Mouse (Mus musculus) embryonic facial prominence, embryonic 14.5 days (tissue): ENCODE measurements at regions not wholly inside any gene's neighbourhood (a gene's known extent, or its start where the extent isn't known, plus 50 kb on each side); places are given as distances from the start of the nearest gene placed in this dataset.
A peak's percentile ranks its signal among the peaks of the same experiment; 100 is the strongest.

Source experiments
- ATAC-seq: fragments of 200-750 bp; cut with Nextera tagmentation; 2 replicates; pipeline ENCODE4 v1.8.0; 2017; ENCODE audit warnings: low read depth, moderate number of reproducible peaks, moderate TSS enrichment
- DNase-seq: peaks from one replicate; pipeline ENCODE4 v3.0.0-alpha.2; 2015; ENCODE audit warnings: low spot score
- H3K27ac ChIP-seq: fragments of 300-500 bp; sonication (generic); replicated peaks from 2 replicates; pipeline ENCODE4 v1.5.1; 2014; ENCODE audit warnings: low read depth, mild to moderate bottlenecking, low read length, moderate library complexity
- H3K27me3 ChIP-seq: fragments of 300-500 bp; sonication (generic); replicated peaks from 2 replicates; pipeline ENCODE4 v1.6.1; 2014; ENCODE audit warnings: low read length; ENCODE audit not compliant: control insufficient read depth, insufficient read depth
- H3K36me3 ChIP-seq: fragments of 300-500 bp; sonication (generic); 2 replicates; pipeline ENCODE4 v1.6.1; 2014; ENCODE audit warnings: low read length, mixed read lengths; ENCODE audit not compliant: control insufficient read depth, insufficient read depth
- H3K4me1 ChIP-seq: fragments of 300-500 bp; sonication (generic); 2 replicates; pipeline ENCODE4 v1.6.1; 2014; ENCODE audit warnings: antibody characterized with exemption, low read length; ENCODE audit not compliant: control insufficient read depth, insufficient read depth
- H3K4me2 ChIP-seq: fragments of 300-500 bp; sonication (generic); 2 replicates; pipeline ENCODE4 v1.6.1; 2014; ENCODE audit warnings: low read depth, mild to moderate bottlenecking, low read length, moderate library complexity, mixed read lengths
- H3K4me3 ChIP-seq: fragments of 300-500 bp; sonication (generic); 2 replicates; pipeline ENCODE4 v1.5.1; 2014; ENCODE audit warnings: low read depth, mild to moderate bottlenecking, low read length
- H3K9ac ChIP-seq: fragments of 300-500 bp; sonication (generic); 2 replicates; pipeline ENCODE4 v1.6.1; 2014; ENCODE audit warnings: low read depth, mild to moderate bottlenecking, low read length, moderate library complexity, mixed read lengths
- H3K9me3 ChIP-seq: fragments of 300-500 bp; sonication (generic); 2 replicates; pipeline ENCODE4 v1.6.1; 2016; ENCODE audit warnings: low read length; ENCODE audit not compliant: control insufficient read depth
- WGBS: fragments of 180-500 bp; shearing (Covaris S2); extraction: QIAGEN DNeasy Blood & Tissue Kit; methylation state at CpG from one replicate; pipeline ENCODE4 v1.1.7; 2014; 5-methylcytosine and 5-hydroxymethylcytosine counted together

DNA sequence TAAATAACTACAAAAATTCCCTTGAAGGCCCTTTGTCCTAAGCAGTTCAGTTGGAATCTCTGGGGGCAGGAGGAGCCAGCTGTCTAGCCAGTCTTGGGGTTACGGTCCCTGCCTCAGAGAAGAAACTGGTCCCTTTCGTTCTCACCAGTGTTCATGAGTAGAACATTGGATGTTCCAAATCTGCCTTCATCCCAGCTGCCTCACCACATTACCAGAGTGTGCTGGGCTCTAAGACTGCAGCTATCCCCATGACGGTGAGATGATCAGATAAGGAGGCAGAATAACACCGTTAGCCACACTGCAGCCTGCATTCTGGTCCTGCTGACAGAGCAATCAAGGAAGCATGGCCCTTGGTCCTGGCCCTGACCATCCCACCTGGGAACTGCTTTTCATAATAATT, 279.3 kb downstream of the Qk start:
- DNase-seq (no peak), ATAC-seq (no peak)
- H3K36me3 ChIP-seq = no peaks in the 10 kb centered on the region
- no peak overlapping the region for H3K27ac ChIP-seq
- no peak overlapping the region for H3K9ac ChIP-seq
- H3K4me3 ChIP-seq = no peak overlapping the region
- H3K9me3 ChIP-seq = no peaks in the 10 kb centered on the region
- no peak overlapping the region for H3K4me2 ChIP-seq
- no peaks in the 10 kb centered on the region for H3K27me3 ChIP-seq
- no peaks in the 10 kb centered on the region for H3K4me1 ChIP-seq
- 62% methylated on average over 4 of the region's 4 CpGs for WGBS

DNA sequence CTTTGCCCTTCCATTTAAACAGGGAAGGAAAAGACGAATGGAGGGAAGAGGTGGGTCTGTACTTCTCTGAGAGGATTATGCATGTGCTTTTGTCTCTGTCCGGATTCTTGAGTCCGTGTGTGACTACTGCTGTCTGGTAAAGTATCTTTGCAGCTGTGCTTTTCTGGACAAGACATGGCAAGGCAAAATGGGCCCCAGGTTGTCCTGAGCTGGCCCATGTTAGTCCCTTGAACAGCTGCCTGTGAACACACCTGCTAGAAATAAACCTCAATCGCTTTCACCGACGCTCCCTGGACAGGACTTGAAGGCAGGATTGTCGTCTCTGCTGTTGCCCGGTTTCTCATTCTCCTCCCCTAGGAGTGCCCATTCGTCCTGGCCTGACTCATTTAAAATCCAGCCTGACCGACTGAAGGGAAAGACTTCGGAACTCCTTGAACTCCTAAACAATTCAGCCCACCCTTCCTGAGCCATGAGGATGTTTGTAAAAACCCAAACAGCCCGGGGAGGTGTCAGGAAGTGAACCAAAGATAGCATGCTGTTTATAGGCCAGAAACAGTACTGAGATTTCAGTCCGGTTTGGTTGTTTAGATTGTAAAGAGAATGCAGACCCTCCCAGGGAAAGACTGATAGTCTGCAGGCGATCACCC, 281.7 kb downstream of the Qk start:
- WGBS = 53% methylated on average over 14 of the region's 14 CpGs
- Histone ChIP-seq H3K9me3 (no peaks in the 10 kb centered on the region), H3K9ac (no peak overlapping the region), H3K27ac (no peak overlapping the region), H3K27me3 (no peaks in the 10 kb centered on the region), H3K4me3 (no peak overlapping the region), H3K4me2 (no peak overlapping the region), H3K36me3 (no peaks in the 10 kb centered on the region), H3K4me1 (no peaks in the 10 kb centered on the region)
- ATAC-seq (no peak), DNase-seq (peak; percentile 29)

DNA sequence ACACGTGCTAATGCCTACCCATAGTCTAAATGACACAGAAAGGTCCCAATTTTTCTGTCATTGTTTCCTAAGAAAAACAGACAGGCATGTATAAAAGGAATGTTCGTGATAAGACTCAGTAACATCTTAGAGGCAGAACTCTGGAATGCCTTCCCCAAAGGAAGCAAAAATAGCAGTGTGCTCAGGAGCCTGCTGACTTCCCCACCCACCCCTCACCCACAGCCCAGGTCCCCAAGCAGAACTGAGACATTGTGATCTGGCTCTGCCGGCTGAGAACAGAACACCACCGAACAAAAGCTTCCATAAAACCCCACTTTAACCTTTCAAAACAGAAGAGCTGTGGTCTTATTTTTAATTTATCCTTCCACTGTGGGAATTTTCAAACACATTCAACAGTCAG, 286.1 kb downstream of the Qk start:
- no peak overlapping the region for H3K27ac ChIP-seq
- ATAC-seq (no peak), DNase-seq (no peak)
- H3K36me3 ChIP-seq = no peaks in the 10 kb centered on the region
- H3K9me3 ChIP-seq = no peaks in the 10 kb centered on the region
- WGBS = 64% methylated on average over 4 of the region's 4 CpGs
- H3K9ac ChIP-seq = no peak overlapping the region
- H3K27me3 ChIP-seq = no peaks in the 10 kb centered on the region
- no peak overlapping the region for H3K4me2 ChIP-seq
- no peak overlapping the region for H3K4me3 ChIP-seq
- H3K4me1 ChIP-seq = no peaks in the 10 kb centered on the region

DNA sequence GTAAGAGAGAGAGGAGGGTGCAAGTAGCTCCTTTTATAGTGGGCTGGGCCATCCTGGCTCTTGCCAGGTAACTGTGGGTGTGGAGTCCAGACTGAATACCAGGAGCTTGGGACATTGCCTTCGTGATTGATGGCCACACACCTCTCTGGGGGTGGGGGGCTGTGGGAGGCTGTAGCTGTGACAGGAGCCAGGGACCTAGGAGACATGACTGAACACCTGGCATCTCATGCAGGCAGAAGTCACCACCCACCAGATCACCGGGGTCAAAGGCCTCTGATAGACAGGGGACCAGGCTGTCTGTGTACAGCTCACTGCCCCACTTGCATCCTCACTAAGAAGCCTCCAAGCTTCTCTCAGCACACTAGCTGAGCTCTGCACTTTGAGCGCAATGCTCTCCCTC, 288.6 kb downstream of the Qk start:
- Histone ChIP-seq H3K27ac (no peak overlapping the region), H3K9me3 (no peaks in the 10 kb centered on the region), H3K27me3 (no peaks in the 10 kb centered on the region), H3K9ac (no peak overlapping the region), H3K4me3 (no peak overlapping the region), H3K36me3 (no peaks in the 10 kb centered on the region), H3K4me1 (no peaks in the 10 kb centered on the region), H3K4me2 (no peak overlapping the region)
- 79% methylated on average over 2 of the region's 3 CpGs for WGBS
- DNase-seq = no peak
- no peak for ATAC-seq

DNA sequence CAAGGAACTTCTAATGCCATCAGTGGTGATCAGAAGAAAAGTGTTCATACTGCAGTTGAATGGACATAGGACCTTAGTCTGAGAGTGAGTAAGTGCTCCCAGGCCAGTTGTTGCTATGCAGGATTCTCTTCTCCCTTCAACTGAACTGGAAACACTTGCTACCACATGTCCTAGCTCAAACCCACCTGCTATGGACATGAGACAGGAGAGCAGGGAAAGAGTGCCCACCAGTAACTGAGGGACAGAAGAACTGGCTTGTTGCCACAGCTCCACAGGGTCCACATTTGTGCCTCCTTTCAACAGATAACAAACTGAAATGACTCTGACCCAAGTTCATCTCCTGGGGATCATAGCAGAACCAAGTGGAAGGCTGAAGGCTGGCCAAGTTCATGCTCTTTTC, 292.9 kb downstream of the Qk start:
- Histone ChIP-seq H3K4me1 (0 out of 2 replicates have a peak, but pooled peaks cover 4% of the 10 kb centered on the region), H3K36me3 (no peaks in the 10 kb centered on the region), H3K9ac (no peak overlapping the region), H3K4me3 (no peak overlapping the region), H3K27ac (no peak overlapping the region), H3K9me3 (no peaks in the 10 kb centered on the region), H3K4me2 (no peak overlapping the region), H3K27me3 (no peaks in the 10 kb centered on the region)
- no peak for DNase-seq
- ATAC-seq = no peak

DNA sequence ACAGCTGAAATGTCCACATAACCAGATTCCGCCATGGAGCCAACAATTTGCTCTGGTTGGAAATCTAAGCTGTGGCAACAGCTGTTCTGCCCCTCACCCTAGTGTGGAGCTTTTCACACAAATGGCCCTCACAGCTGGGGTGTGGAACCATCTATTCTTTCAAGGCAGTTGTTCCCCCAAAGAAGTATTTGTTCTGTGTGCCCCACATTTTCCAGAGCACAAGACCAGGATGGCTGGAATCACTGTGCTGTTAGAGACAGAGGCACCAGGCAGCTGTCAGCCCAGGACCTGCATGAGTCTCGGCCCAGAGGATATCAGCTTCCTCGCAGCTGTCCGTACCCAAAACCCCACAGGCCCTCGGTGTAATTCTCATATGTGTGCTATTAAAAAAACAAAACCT, 294.4 kb downstream of the Qk start:
- H3K4me1 ChIP-seq = 0 out of 2 replicates have a peak, but pooled peaks cover 4% of the 10 kb centered on the region
- peak; percentile 95 for ATAC-seq
- DNase-seq = peak; percentile 84
- H3K27me3 ChIP-seq = no peaks in the 10 kb centered on the region
- no peaks in the 10 kb centered on the region for H3K9me3 ChIP-seq
- H3K36me3 ChIP-seq = no peaks in the 10 kb centered on the region
- no peak overlapping the region for H3K9ac ChIP-seq
- no peak overlapping the region for H3K4me2 ChIP-seq
- 54% methylated on average over 5 of the region's 5 CpGs for WGBS
- no peak overlapping the region for H3K4me3 ChIP-seq
- no peak overlapping the region for H3K27ac ChIP-seq

DNA sequence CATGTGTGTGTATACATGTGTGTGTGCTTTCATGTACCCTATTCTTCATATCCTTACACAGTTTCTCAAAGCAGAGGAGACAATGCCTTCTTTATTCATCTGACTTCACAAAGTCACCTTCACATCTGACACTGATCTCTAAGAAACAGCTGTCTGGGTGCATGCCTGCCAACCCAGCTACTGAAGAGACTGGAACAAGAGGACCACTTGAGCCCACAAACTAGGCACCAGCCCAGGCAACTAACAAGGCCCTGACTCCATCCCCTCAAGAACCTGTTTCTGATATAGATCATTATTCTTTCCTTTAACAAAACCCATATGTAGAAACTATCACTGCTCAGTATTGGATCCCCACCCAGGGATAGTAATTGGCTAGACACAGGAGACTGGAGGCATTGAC, 295.3 kb downstream of the Qk start:
- H3K9ac ChIP-seq = no peak overlapping the region

DNA sequence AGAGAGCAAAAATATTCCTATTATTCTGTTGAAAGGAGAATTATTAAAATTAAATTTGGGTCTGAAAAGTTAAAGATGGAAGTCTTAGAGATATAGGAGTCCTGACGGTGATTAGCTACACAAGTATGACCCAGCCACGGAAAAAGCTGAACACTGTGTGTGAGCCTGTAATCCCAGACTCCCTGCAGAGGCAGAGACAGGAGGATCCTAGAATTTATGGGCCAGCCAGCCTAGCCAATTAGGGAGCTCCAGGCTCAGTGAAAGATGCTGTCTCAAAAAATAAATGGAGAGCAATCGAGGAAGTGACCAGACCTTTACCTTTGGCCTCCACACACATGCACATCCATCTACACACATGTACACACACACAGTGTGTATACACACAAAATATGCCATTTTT, 307.5 kb downstream of the Qk start:
- no peaks in the 10 kb centered on the region for H3K27me3 ChIP-seq
- no peak overlapping the region for H3K4me2 ChIP-seq
- 68% methylated on average over 3 of the region's 3 CpGs for WGBS
- ATAC-seq (no peak), DNase-seq (no peak)
- no peak overlapping the region for H3K27ac ChIP-seq
- no peaks in the 10 kb centered on the region for H3K9me3 ChIP-seq
- no peak overlapping the region for H3K9ac ChIP-seq
- H3K36me3 ChIP-seq = no peaks in the 10 kb centered on the region
- H3K4me3 ChIP-seq = no peak overlapping the region
- H3K4me1 ChIP-seq = no peaks in the 10 kb centered on the region

More for the DNA sequence above, 295.3 kb downstream of the Qk start:
- peak; percentile 46 for DNase-seq
- ATAC-seq = no peak
- H3K27me3 ChIP-seq = no peaks in the 10 kb centered on the region
- H3K27ac ChIP-seq = no peak overlapping the region
- no peak overlapping the region for H3K4me2 ChIP-seq
- H3K9me3 ChIP-seq = no peaks in the 10 kb centered on the region
- H3K4me3 ChIP-seq = no peak overlapping the region
- 0 out of 2 replicates have a peak, but pooled peaks cover 4% of the 10 kb centered on the region for H3K4me1 ChIP-seq
- H3K36me3 ChIP-seq = no peaks in the 10 kb centered on the region

DNA sequence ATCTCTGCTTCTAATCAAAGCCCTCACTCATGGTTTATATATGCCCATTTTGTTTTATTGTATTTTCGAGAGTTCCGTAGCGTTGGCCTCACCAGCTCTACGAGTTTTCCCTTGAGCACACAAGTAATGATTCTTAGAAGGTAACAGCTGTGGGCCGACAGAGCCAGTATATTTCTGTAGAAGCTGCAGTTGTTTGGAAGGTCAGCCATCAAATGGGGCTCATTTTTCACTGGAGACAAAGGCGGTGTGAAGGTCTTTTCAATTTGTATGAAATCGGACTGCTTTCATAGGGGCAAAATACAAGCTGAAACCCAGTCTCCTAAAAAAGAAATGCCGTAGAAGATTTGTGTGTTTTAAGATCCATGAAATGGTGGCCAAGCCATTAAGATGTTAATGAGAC, 307.9 kb downstream of the Qk start:
- no peaks in the 10 kb centered on the region for H3K4me1 ChIP-seq
- no peak overlapping the region for H3K9ac ChIP-seq
- no peak overlapping the region for H3K27ac ChIP-seq
- no peak for ATAC-seq
- DNase-seq = peak; percentile 37
- H3K9me3 ChIP-seq = no peaks in the 10 kb centered on the region
- no peak overlapping the region for H3K4me3 ChIP-seq
- H3K4me2 ChIP-seq = no peak overlapping the region
- whole genome bisulfite sequencing = 71% methylated on average over 8 of the region's 8 CpGs
- no peaks in the 10 kb centered on the region for H3K27me3 ChIP-seq
- no peaks in the 10 kb centered on the region for H3K36me3 ChIP-seq
